Mouse (Mus musculus) left cerebral cortex, adult 11 months (tissue): ENCODE measurements around the gene Alyref2.
"Not testable (repeated sequence)": the region's sequence is repeated elsewhere in the genome, so short reads cannot be mapped to it uniquely, and the experiment has no call there.

Experiments used
- DNase-seq: peaks from one replicate; pipeline ENCODE4 v3.0.0; 2022; ENCODE audit warnings: low spot score

Gene Alyref2

GRCm38 (mm10) chr1:171503250-171503591 lies at the start of gene Alyref2:
Alyref2 (plus strand) TSS chr1:171503478.
- peak; percentile 94 for DNase-seq

DNA sequence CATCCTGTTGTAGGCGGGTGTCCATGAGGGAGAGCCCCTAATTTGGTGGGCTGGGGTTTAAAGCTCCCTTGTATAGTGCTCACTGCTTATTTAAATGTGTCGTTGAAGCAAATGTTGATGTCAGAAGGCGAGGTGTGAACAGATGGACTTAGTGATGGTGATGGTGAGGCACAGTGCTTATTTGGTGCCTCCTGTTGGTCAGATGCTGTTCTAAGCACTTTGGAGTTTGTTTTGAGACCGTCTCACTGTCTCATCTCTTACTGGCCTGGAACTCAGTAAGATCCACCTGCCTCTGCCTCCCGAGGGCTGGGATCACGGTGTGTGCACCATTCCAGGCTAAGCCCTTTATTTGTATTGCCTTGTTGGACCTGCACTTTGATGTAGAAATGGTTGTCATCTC lies 48.4 kb upstream of the Alyref2 start:
- DNase-seq, result no peak

DNA sequence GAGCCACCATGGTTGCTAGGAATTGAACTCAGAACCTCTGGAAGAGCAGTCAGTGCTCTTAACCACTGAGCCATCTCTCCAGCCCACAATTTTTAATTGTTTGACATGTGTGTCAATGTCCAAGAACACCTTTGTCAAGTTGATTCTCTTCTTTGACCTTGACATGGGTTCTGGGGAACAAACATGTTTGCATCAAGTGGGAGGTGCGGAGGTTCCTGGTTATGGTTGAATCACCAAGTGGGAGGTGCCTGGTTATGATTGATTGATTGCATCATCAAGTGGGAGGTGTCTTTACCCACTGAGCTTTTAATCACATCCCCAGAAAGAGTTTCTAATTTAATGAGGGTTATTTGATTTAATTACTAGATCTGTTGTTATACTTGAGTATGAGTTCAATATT lies 45.7 kb upstream of the Alyref2 start:
- DNase-seq, result no peak

DNA sequence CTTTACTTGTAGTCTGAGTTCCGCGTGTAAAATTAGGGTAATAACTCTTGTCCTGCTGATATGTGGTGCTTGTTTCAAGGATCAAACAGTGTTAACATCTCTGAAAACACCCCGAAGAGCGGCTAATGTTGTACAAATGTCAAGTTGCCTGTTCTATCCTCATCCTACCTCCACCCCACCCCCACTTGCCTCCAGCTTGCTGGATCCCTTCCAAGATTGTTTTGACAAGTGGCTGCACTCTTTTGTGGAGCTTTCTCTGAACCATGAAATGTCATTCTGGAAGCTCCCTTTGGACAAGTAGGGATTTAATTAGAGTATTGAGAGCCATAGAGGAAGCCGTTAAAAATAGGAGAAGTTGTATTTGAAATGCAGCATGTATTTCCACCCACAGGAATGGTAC lies 43.5 kb upstream of the Alyref2 start:
- no peak for DNase-seq

GRCm38 (mm10) chr1:171460551-171461503 lies 42.5 kb upstream of the Alyref2 start:
- no peak for DNase-seq

GRCm38 (mm10) chr1:171463133-171463532 lies 40.1 kb upstream of the Alyref2 start:
- no peak for DNase-seq

GRCm38 (mm10) chr1:171465749-171466412 lies 37.4 kb upstream of the Alyref2 start:
- DNase-seq, result no peak

DNA sequence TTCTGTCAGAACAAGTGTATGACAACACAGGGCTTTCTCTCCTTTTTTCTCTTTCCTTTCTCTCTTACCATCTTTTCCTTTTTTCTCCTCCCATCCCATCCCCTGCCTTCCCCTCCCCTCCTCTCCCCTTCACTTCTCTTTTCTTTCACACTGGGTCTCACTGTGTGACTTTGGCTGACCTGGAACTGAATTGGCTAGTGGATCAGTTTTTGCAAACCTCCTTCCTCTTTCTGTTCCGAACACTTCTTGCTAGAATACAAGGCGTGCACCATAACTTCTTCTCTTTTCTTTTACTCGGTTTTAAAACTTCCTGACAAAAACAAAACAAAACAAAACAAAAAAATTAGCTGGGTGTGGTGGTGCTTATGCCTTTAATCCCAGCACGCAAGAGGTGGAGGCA lies 36.7 kb upstream of the Alyref2 start:
- no peak for DNase-seq

DNA sequence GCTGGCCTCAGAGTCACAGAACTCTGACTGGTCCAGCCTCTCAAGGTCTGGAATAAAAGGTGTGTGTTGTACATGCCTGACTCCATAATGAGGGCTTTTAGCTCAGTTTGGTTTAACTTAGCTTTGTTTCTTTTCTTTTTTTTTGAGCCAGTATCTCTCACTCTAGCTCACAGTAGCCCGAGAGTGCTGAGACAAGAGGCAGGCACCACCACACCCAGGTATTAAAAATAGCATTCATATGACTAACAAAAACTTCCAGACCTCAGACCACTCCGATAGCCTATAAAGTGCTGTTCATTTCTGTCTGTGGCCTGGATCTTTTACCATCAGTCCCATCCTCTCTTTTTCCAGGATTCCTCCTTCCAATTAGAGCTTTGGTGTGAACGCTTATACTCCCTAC lies 33.6 kb upstream of the Alyref2 start:
- DNase-seq, result no peak

DNA sequence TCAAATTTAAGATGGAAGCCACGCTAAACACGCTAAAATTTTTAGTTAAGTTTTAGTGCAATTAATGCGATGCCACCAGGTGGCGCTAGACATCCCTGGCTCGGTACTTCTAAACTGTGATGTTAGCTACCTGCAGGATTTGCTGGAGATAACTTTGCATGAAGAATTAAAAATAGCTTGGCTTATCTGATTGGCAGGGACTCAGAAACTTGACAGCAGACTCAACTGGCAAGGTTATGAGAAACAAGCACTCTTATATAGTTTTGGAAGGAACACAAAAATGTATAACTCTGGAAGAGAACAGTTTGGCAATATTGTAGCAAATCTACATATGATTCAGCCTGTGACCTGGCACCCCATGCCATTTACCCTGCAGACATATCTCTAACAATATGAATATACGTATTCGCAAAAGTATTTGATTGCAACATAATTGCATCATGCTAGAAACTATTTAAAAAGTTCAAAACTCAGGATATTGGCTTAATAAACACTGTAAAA lies 32.9 kb upstream of the Alyref2 start:
- peak; percentile 17 for DNase-seq

DNA sequence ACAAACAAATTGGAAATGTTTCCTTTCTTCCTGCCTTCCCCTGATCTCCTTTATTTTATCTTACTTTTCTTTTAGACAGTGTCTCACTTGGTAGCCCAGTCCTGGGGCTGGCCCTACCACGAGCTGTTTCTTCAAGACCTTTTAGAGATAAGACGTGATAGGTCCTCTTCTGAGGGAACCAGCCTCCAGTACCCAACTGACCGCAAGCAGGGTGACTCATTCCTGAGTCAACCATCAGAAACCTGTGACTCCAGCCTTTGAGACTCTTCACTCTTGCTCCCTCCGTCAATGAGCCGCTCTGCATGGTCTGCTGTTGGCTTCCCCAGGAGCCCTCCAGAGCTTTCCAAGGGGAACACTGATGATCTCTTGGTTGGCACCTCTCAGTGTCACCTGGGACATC lies 32.4 kb upstream of the Alyref2 start:
- DNase-seq, result no peak

GRCm38 (mm10) chr1:171471452-171471851 lies 31.8 kb upstream of the Alyref2 start:
- DNase-seq, result no peak

DNA sequence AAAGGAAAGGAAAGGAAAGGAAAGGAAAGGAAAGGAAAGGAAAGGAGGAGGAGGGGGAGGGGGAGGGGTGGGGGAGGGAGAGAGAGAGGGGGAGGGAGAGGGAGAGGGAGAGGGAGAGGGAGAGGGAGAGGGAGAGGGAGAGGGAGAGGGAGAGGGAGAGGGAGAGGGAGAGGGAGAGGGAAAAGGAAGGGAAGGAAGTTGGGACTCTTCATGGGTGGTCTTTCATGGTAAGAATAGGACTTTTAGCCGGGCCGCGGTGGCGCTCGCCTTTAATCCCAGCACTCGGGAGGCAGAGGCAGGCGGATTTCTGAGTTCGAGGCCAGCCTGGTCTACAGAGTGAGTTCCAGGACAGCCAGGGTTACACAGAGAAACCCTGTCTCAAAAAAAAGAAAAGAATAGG lies 31.3 kb upstream of the Alyref2 start:
- not testable (repeated sequence) for DNase-seq

- no peak for DNase-seq
These were observed 29.8 kb upstream of the Alyref2 start for GRCm38 (mm10) chr1:171473506-171473905.

DNA sequence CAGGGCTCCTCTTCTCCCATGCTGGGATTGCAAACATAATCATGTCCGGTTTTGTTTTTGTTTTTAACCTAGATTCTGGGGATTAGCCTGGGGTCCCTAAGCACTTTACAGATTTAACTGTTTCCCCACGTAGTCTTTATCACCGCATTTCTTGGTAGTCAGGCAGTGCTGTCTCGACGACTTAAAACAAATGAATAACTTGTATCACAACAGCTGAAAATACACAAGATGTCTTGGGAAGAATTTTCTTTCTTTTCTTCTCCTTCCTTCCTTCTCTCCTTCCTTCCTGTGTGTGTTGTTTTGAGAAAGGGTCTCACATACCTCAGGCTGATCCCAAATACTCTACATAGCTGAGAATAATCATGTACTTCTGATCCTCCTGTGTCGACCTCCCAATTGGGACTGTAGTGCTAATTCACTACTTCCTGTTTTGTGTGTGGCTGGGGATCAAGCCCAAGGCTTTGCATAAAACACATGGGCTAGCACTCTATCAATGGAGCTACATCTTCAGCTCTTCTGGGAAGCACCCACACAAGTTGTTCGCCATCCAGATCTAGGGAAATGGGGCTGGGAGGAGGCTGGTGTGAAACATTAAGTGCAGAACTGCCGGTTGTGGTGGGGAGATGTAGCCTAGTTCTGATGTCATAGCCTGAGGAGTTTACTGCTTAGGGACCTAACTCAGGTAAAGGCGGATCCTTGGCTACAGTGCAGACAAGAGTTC lies 29.2 kb upstream of the Alyref2 start:
- DNase-seq, result no peak

DNA sequence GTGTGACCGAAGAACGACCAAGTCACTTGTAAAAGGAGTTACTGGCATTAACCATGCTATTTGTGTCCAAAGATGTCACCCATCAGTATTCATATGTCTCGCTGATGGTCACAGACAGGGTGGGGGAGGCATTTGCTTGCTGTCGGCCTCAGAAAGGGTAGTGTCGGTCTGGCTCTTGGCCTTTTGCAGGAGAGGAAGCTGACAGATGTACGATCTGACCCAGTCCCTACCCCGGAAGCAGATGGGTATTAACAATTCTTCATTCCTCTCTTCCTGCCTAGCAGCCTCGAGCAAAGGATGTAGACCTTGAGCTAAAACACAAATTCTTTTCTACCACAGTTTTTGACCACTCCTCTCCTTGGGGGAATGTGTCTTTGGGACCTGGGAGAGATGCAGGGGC lies 26.2 kb upstream of the Alyref2 start:
- no peak for DNase-seq

DNA sequence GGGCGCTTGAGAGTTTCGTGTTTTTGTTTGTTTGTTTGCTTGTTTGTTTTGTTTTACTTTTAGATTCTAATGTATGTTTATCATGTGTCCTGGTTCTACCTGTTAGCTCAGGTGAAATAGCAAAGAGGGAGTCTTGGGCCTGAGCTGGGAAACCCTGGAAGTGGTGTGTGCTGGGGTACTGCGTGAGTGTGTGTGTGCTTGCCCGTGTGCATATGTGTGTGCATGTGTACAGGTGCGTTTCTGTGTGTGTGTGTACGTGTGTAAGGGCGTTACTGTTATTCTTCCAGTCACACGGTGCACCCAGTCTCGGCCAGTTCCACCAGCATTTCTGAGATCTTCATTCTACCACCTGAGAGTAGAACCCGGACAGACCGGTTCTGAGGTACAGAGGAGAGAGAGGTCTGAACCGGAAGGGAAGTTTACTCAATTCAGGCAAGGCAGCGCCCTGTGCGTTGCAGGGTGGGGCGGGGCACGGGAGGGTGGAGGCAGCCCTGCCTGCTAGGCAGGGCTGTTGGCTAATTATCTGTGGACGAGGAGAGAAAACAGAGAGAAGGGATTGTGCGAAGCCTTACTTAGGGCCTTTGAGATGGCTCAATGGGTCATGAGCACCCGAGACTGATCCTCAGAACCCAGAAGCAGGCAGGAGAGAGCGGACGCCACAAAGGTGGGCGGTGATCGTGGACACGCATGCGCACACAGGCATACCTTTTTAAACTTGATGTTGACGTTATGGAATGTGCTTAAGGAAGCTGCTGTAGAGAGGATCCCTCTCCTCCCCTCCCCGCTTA lies 25.3 kb upstream of the Alyref2 start:
- no peak for DNase-seq

DNA sequence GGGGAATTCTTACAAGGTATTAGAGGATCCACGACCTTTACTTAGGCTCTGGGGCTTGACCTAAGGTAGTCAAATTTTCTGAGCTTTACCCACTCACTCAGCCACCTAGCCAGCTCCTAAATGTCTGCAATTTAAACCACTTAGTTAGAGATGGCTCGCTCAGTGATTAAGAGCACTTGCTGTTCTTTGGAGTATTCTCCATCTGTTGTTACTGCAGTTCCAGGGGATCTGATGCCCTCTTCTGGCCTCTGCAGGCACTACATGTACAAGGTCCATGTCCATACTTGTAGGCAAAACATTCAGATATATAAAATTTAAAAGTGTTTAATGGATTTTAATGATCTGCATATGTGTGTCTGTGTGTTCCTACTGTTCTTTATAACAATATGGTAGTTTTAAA lies 24.3 kb upstream of the Alyref2 start:
- peak; percentile 39 for DNase-seq

DNA sequence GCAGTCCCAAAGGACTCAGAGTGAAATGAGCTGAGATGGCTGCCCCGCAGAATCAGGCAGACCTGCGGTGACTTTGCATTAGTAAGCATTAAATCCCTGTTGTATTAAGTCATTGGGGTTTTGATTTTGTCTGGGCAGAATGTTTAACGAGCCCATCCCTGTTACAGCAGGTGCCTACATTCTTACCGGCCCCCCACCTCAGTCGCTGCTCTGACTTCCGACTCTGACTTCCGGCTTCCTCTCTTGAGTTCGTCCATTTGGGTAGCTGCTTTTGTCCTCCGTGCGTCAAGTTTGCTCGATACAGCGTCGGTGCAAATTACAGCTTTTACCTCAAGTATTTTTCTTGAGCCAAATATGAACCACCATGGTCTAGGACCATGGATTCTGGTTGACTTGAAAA lies 9.0 kb upstream of the Alyref2 start:
- DNase-seq, result no peak

DNA sequence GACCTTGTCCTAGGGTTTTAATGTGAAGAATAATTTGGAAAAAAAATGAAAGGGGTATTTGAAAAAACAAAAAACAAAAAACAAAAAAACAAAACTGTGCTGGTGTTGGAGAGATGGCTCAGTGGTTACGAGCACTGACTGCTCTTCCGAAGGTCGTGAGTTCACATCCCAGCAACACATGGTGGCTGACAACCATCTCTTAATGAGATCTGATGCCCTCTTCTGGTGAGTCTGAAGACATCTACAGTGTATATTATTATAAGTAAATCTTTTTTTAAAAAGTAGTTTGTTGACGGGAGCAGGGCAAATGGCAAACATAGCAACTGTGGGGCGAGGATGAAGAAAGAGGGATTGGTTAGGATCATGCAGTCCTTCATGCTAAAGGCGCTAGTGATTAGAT lies 7.9 kb upstream of the Alyref2 start:
- DNase-seq, result no peak

GRCm38 (mm10) chr1:171499856-171500255 lies 3.4 kb upstream of the Alyref2 start:
- DNase-seq, result no peak
